Mouse (Mus musculus): ENCODE data around the gene Sympk. TPM values are rescaled to one million over a fixed set of nuclear protein-coding genes. Genes with fewer than 3 reads are reported as not detected.

The Sympk gene
- polyA plus RNA-seq, 1 experiment from 2014 or later, result 26.7 TPM

Small RNA genes within 50 kb of the gene (microRNA-seq; reads per million reads assigned to microRNA genes)
- gene Mir3100, result not detected

Other genes with a start within 250 kb of the Sympk start
- gene Psg19, start 225.9 kb upstream of the Sympk start, polyA plus RNA-seq (2014; fragmentation: Nextera tagmentation; extraction: Ambion mirVana), result not detected in 2 replicates
- not detected in 2 replicates for gene Psg17, start 202.8 kb upstream of the Sympk start, polyA plus RNA-seq (2014; fragmentation: Nextera tagmentation; extraction: Ambion mirVana)
- gene Mill2, start 184.4 kb upstream of the Sympk start, polyA plus RNA-seq (2014; fragmentation: Nextera tagmentation; extraction: Ambion mirVana), result 0.64 and 0.79 TPM in 2 replicates
- gene Pglyrp1, start 153.0 kb upstream of the Sympk start, polyA plus RNA-seq (2014; fragmentation: Nextera tagmentation; extraction: Ambion mirVana), result 0.77 and 1.1 TPM in 2 replicates
- gene Ccdc61, start 114.0 kb upstream of the Sympk start, polyA plus RNA-seq (2014; fragmentation: Nextera tagmentation; extraction: Ambion mirVana), result 21.0 and 21.4 TPM in 2 replicates
- 0.96 and 1.1 TPM in 2 replicates for gene Nova2, start 98.5 kb upstream of the Sympk start, polyA plus RNA-seq (2014; fragmentation: Nextera tagmentation; extraction: Ambion mirVana)
- gene Nanos2, start 37.0 kb upstream of the Sympk start, polyA plus RNA-seq (2014; fragmentation: Nextera tagmentation; extraction: Ambion mirVana), result not detected in 2 replicates
- gene Mypop, start 33.1 kb upstream of the Sympk start, polyA plus RNA-seq (2014; fragmentation: Nextera tagmentation; extraction: Ambion mirVana), result 3.9 and 4.9 TPM in 2 replicates
- gene Irf2bp1, start 20.3 kb upstream of the Sympk start, polyA plus RNA-seq (2014; fragmentation: Nextera tagmentation; extraction: Ambion mirVana), result 28.6 and 30.3 TPM in 2 replicates
- gene Foxa3, start 839 bp upstream of the Sympk start, polyA plus RNA-seq (2014; fragmentation: Nextera tagmentation; extraction: Ambion mirVana), result not detected in 2 replicates
- gene Rsph6a, start 30.3 kb downstream of the Sympk start, polyA plus RNA-seq (2014; fragmentation: Nextera tagmentation; extraction: Ambion mirVana), result not detected in 2 replicates
- 20.5 and 23.2 TPM in 2 replicates for gene Dmwd, start 51.9 kb downstream of the Sympk start, polyA plus RNA-seq (2014; fragmentation: Nextera tagmentation; extraction: Ambion mirVana)
- 12.1 and 14.9 TPM in 2 replicates for gene Dmpk, start 59.5 kb downstream of the Sympk start, polyA plus RNA-seq (2014; fragmentation: Nextera tagmentation; extraction: Ambion mirVana)
- gene Six5, start 70.2 kb downstream of the Sympk start, polyA plus RNA-seq (2014; fragmentation: Nextera tagmentation; extraction: Ambion mirVana), result 13.3 and 13.6 TPM in 2 replicates
- gene Gm4969, start 94.0 kb downstream of the Sympk start, polyA plus RNA-seq (2014; fragmentation: Nextera tagmentation; extraction: Ambion mirVana), result 2.3 and 4.5 TPM in 2 replicates
- 5.7 and 10.0 TPM in 2 replicates for gene Fbxo46, start 95.5 kb downstream of the Sympk start, polyA plus RNA-seq (2014; fragmentation: Nextera tagmentation; extraction: Ambion mirVana)
- gene Qpctl, start 124.9 kb downstream of the Sympk start, polyA plus RNA-seq (2014; fragmentation: Nextera tagmentation; extraction: Ambion mirVana), result 8.9 and 12.8 TPM in 2 replicates
- gene Snrpd2, start 125.3 kb downstream of the Sympk start, polyA plus RNA-seq (2014; fragmentation: Nextera tagmentation; extraction: Ambion mirVana), result 155 and 205 TPM in 2 replicates
- 0.31 and 0.45 TPM in 2 replicates for gene Gipr, start 141.8 kb downstream of the Sympk start, polyA plus RNA-seq (2014; fragmentation: Nextera tagmentation; extraction: Ambion mirVana)
- 2.8 and 5.7 TPM in 2 replicates for gene Eml2, start 152.0 kb downstream of the Sympk start, polyA plus RNA-seq (2014; fragmentation: Nextera tagmentation; extraction: Ambion mirVana)
- 2.4 and 3.4 TPM in 2 replicates for gene Gpr4, start 188.2 kb downstream of the Sympk start, polyA plus RNA-seq (2014; fragmentation: Nextera tagmentation; extraction: Ambion mirVana)
- gene Opa3, start 204.0 kb downstream of the Sympk start, polyA plus RNA-seq (2014; fragmentation: Nextera tagmentation; extraction: Ambion mirVana), result 33.3 and 44.6 TPM in 2 replicates
- gene Vasp, start 247.4 kb downstream of the Sympk start, polyA plus RNA-seq (2014; fragmentation: Nextera tagmentation; extraction: Ambion mirVana), result 54.2 and 56.5 TPM in 2 replicates